Mouse (Mus musculus): ENCODE results near the gene Tmem116.

GRCm38 (mm10) chr5:121546530-121546895, 94.8 kb downstream of the Tmem116 start:
- peak; percentile 71 for TF ChIP-seq CTCF (IDR thresholded peaks at IDR 0.05; ENCODE audit: control insufficient read depth, insufficient read depth, low read length)
- TF ChIP-seq POLR2A (IDR thresholded peaks at IDR 0.05; ENCODE audit: borderline replicate concordance, control insufficient read depth, low read depth, low read length), result no peak
